Mouse (Mus musculus) left cerebral cortex, postnatal 14 days (tissue): ENCODE measurements at regions not wholly inside any gene's neighbourhood (a gene's known extent, or its start where the extent isn't known, plus 50 kb on each side); places are given as distances from the start of the nearest gene placed in this dataset.
"Not testable (repeated sequence)": the region's sequence is repeated elsewhere in the genome, so short reads cannot be mapped to it uniquely, and the experiment has no call there.

Source experiments
- DNase-seq, 2 experiments: peaks; one replicate each; pipeline ENCODE4 v3.0.0; 2021 to 2022; ENCODE audit warnings: low spot score in 2 of 2, mixed read lengths in 1 of 2
- intact Hi-C: fragments of 180-260 bp; cut with DNase I; formaldehyde crosslinking; loops from one replicate; pipeline ENCODE4 v1.15.1; 2025

GRCm38 (mm10) chr12:25549735-25550134, 452.8 kb upstream of the Id2 start:
- DNase-seq, result no peak
- intact Hi-C loops, result no loop called here

DNA sequence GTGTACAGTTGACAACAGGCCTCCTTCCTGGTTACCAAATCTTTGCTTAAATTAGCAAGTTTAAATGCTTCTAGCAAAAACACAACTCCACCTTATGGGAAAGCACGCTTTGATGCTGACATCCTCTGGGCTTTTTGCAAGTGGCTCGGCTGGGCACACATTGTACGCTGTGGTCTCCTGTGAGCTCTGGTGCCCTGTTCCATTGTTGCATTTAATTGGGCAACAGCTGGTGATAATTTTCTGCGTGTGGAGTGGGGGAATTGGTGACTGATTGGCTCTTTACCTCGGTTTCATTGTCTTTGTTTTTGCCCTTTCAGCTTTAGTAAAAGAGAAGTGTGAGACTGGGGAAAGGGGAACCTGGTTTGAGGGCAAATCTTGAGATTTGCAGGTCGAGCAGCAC, 447.3 kb upstream of the Id2 start:
- DNase-seq, result no peak
- intact Hi-C loops, result no loop called here

GRCm38 (mm10) chr12:25534620-25534950, 437.6 kb upstream of the Id2 start:
- no peak for DNase-seq
- intact Hi-C loops, result no loop called here

DNA sequence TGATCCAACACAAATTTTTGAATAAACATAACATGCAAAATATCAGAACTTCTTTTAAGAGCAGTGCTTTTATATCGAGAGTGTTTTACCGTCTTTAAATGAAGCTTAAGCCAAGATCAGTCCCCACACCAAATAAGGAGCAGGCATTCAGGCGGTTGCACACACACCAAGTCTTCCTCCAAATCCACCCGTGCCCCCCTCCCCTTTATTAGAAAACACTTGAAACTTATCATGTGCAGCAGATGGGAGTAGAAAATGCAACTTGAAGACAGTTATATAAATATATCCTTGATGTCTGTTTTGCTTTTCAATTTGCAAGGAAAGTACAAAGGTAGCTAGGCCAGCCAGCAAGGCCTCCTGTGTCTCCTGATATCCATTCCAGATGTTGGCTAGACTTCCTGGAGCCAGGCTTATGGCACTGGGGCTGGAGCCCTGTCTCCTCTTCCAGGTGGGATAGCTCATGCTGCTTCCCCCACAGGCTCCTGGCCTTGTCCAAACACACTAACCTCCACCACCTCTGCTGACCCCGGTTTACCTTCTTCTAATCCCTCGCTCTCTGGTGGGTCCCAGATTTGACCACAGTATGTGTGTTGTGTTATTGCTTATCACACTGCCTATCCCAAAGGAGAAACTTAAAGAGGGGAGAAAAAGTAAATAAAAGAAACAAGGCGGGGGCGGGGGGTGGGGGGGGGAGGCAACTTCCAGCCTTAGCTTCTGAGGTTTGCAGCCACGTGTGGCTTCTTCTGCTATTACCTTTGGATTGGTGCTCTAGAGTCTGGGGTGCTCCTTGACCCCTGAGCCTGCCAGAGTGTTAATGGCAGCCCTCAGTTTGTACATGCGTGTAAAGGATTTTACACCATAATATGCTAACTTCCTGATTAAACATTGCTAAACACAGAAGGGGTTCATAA, 437.0 kb upstream of the Id2 start:
- DNase-seq, result no peak
- intact Hi-C loops, result no loop called here

DNA sequence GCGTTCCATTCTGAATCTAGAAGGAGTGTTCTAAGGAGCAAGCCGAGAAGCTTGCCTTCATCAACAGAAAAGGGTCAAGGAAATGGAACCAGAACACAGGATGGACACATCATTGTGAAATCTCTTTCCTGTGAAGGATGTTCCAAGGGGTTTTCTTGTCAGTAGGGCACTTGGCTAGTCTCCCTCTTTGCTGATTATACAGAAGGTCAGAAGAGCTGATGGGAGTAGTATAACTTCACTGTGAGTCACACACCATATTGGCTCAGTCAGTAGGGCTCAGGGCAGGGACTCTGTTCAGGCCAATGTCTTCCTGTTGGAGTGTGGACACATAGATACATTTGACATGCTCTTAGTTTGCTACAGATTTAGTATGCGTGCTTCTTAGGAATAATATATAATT, 433.5 kb upstream of the Id2 start:
- intact Hi-C loops, result no loop called here
- DNase-seq, result no peak

DNA sequence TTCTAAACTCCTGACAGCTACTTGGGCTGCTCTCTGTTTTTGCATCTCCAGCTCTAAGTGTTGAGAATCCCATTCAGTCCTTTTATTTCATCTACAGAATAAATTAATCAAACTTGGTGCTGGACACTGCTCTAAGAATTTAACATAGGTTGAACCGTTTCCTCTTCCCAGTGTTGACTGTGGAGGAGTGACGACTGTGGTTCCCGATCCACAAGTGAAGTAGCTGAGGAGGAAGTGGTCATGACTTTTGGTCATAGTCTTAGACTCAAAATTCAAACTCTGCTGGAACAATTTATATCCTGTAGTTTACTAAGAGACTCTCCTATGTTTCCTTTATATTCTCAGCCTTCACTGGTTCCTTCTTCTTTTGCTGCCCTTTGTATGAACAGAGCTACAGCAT, 432.6 kb upstream of the Id2 start:
- no peak for DNase-seq

DNA sequence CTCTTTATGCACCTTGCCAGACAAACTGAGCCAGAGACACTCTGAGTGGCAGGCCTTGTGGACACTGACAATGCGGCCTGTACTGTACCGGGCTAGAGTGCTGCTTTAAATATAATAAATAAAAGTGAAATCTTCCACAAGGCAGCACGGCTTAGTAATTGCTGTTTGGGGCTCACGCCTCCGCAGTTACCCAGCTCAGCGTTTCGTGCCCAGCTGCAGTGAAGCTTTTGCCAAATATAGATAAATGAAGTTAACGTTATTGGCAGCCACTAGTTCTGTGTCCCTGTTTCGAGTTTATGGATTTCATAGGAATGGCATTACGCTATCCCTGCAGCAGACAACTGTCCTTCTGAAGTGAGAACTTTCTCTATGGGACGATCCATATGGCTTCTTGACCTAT, 429.7 kb upstream of the Id2 start:
- intact Hi-C loops, result no loop called here

More for the DNA sequence above, 432.6 kb upstream of the Id2 start:
- intact Hi-C loops, result no loop called here

DNA sequence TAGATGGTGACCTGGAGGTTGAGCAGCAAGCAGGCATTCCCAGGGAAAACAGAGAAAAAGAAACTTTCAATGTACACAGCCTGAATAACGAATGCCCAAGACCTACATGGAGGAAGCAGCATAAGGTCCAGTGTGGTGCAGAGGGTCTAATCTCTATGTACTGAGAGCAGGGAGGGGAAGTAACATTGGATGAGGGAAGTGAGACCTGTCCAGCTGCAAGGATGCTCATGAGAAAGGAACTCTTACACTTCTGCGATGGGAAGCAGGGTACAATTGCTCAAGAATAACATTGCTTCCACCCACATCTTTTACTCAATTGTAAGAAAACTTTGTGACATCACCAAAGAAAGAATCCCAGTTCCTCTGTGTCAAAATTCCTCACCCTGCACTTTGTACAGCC, 419.8 kb upstream of the Id2 start:
- intact Hi-C loops, result no loop called here
- DNase-seq, result no peak

More for the DNA sequence above, 429.7 kb upstream of the Id2 start:
- DNase-seq, result peak; percentile 52 to 60

DNA sequence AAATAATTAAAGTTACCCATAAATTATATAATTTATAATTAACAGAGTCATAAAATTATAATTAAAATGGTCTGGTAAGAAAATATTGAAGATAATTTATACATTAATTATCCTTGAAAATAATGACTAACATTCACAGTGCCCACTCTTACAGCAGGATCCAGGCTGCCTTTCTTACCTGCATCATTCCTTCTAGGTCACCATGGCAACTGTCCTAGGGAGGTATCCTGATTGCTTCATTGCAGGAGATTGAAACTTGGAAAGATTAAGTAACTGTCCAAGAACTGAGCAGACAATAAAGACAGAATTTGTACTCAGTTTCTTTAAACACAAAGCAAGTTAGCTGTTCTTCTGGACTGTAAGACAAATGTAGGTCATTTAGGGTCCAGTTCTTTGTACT, 416.7 kb upstream of the Id2 start:
- intact Hi-C loops, result no loop called here
- no peak for DNase-seq

- DNase-seq, result no peak
- intact Hi-C loops, result no loop called here
Measured at GRCm38 (mm10) chr12:25509666-25510065, 412.7 kb upstream of the Id2 start.

DNA sequence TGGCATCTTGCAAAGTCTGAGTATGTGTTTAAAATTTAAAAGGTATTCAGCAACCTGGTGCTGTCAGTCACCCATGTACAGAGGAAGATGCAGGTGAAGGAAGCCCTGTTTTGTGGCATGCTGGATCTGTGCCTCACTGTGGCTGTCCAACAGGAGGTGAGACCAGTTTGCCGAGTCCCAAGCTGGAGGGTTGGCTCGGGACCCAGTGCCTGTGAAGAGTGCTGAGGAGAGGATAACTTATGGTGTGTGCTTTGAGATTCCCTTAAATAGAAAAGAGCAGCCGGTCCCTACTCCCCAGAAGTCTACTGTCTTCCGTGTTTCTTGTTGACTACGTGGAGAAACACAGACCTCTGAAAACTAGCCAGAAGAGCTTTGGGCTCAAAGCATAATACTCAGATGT, 396.3 kb upstream of the Id2 start:
- peak in 1 of 2 experiments; percentile 40 for DNase-seq

DNA sequence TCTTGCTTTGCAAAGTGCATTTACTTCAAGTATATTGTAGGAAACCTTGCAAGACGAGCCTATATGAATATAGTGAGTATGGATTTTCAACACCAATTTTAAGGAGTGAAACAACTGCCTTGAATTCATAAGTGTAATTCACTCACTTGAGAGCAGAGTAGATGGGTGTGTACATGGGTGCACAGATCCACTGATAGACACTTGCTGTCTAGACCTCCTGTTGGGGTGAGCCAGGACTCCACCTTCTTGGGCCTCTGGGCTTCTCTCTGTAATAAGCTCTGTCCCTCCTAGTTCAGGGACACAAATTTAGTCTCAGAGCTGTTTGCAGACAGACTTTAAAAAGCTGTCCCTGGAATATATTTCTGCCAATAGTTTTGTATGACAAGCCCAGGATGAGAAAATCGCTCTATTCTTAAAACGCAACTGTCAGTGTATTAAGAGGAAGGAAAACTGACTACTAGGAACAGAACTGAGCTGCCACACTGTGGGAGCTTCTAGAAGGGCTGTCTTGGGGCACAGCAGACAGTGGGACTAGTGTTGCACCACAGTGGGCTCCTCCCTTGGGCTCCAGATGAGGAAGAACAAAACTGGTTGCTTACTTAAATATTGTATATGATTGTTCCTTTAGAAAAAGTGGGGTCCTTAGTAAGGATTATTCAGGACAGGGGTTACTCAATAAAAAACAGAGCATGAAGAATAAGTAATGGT, 395.7 kb upstream of the Id2 start:
- DNase-seq, result no peak
- intact Hi-C loops, result no loop called here

More for the DNA sequence above, 396.3 kb upstream of the Id2 start:
- intact Hi-C loops, result no loop called here

- no peak for DNase-seq
- intact Hi-C loops, result loop anchor here (10.0 kb wide), 1 partner anchor 380 kb away; the partner anchor contains the start of gene Id2
Measured at GRCm38 (mm10) chr12:25475180-25475758, 378.3 kb upstream of the Id2 start.

DNA sequence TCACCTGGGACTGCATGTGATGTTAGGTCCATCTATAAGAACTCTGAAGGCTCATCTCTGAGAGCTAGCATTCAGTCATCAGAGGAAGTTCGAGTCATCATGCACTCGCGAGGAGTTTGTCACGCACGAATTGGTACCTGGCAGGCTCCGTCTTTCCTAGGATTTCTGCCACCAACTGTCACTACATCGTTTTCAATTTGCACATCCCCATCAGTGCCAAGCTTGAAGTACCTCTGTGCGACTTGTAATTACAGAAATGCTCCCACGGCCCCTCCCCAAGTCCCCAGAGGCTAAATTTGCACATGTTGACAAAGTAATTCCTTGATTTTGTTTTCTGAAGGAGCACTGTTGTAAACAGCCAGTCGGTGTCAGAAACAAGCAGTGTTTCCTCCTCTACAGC, 372.2 kb upstream of the Id2 start:
- DNase-seq, result peak in 1 of 2 experiments; percentile 21
- intact Hi-C loops, result no loop called here

DNA sequence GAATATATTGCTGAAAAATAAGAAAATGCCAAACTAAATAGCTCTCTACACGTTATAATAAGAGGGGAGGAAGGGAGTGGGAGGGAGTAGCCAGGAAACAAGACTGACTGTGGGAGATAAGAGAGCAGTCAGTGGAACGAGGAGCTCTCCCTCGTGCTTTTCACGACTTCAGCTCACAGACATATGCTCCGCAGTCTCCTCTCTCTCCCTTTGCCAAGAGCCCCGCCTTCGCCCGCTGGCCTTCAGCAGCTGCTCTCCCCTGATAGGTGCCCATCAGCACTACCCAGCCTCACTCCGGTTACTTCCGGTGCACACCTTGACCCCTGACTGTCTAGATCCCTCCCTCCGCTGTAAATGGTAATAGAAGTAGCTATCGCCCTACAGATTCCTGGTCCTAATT, 370.8 kb upstream of the Id2 start:
- intact Hi-C loops, result no loop called here
- peak; percentile 59 to 67 for DNase-seq

DNA sequence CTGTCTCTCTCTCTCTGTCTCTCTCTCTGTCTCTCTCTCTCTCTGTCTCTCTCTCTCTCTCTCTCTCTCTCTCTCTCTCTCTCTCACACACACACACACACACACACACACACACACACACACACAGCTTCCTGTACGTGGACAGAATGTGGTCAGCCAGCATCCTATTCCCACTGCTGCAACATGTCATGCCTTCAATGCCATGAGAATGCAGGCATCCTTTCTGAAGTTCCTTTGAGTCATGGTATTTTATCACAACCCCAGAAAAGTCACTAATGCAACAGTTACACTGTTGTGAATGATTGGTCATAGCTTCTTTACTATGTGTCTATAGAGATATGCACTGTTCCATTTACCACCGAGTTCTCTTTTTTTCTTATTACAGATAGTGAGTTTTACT, 365.8 kb upstream of the Id2 start:
- intact Hi-C loops, DNase-seq: not testable (repeated sequence)

GRCm38 (mm10) chr12:25455281-25455989, 358.5 kb upstream of the Id2 start:
- DNase-seq, result no peak
- intact Hi-C loops, result no loop called here

DNA sequence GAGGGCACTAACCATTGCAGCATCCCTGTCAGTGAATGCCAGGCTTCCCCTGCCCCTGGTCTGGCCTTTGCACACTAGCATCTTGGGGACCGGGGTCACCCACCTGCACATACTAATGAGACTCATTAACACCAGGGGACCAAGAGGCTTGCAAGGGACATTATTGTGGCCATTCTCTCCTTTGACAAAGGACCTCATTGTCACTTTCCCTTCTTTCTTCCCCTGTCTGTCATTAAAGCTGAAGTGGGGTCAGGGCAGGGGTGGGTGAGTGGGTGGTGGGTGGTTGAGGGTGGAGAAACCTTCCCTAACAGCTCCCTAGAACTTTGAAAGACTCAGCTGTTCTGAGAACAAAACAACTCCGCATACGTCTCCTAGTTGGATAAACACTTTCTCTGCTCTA, 356.4 kb upstream of the Id2 start:
- intact Hi-C loops, result no loop called here
- DNase-seq, result no peak

DNA sequence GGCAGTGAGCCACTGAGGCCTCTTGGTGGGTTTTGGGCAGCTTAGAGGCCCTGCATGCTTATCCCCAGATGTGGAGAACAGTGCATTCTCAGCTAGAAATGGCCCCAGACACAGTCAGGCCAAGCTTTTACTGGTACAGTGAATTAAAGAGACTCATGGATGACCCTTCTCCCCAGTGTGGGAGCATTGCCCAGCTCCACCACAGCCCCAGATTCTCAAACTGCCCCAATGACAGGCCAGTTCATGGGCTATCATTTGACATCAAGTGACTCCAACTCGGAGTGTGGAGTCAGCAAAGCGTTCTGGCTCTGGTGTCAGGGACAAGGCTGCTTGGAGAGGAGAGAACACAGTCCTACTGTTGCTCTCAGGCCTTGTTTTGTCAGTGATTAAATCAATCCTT, 354.2 kb upstream of the Id2 start:
- intact Hi-C loops, result no loop called here
- no peak for DNase-seq

GRCm38 (mm10) chr12:25444355-25444754, 347.4 kb upstream of the Id2 start:
- intact Hi-C loops, result no loop called here
- no peak for DNase-seq
